Mouse (Mus musculus) spleen, adult 2 months (tissue): Measurements from ENCODE around the gene Vipr2. TPM values are rescaled to one million over a fixed set of nuclear protein-coding genes. Genes with fewer than 3 reads are reported as not detected.

Source experiments
- DNase-seq, 2 experiments: peaks; one replicate each; pipeline versions ENCODE4 v3.0.0 to v3.0.0-alpha.2; 2012 to 2021; ENCODE audit warnings: low spot score in 2 of 2, low read depth in 1 of 2
- H3K27ac ChIP-seq: fragments of 200-500 bp; 2 replicates; pipeline ENCODE4 v1.5.1; 2012; ENCODE audit warnings: low read length, inconsistent platforms; ENCODE audit not compliant: insufficient read depth
- H3K27me3 ChIP-seq: fragments of 200-500 bp; 2 replicates; pipeline ENCODE4 v1.6.1; 2012; ENCODE audit warnings: mild to moderate bottlenecking, moderate library complexity, low read length, inconsistent platforms; ENCODE audit not compliant: control insufficient read depth, insufficient read depth
- H3K36me3 ChIP-seq: fragments of 200-500 bp; 2 replicates; pipeline ENCODE4 v1.6.1; 2012; ENCODE audit warnings: mild to moderate bottlenecking, low read length, inconsistent platforms; ENCODE audit not compliant: control insufficient read depth, insufficient read depth
- H3K4me1 ChIP-seq: fragments of 200-500 bp; 2 replicates; pipeline ENCODE4 v1.6.1; 2011; ENCODE audit warnings: inconsistent platforms; ENCODE audit not compliant: control insufficient read depth, insufficient read depth, insufficient read length
- H3K4me3 ChIP-seq: fragments of 200-500 bp; 2 replicates; pipeline ENCODE4 v1.5.1; 2011; ENCODE audit warnings: mild to moderate bottlenecking, inconsistent platforms; ENCODE audit not compliant: insufficient read depth, insufficient read length; ENCODE audit errors: extremely low read depth
- CTCF ChIP-seq: fragments of 200-500 bp; IDR thresholded peaks from 2 replicates; pipeline ENCODE4 v1.5.1; 2011; ENCODE audit warnings: mild to moderate bottlenecking, inconsistent platforms; ENCODE audit not compliant: insufficient read depth, insufficient read length, insufficient replicate concordance; ENCODE audit errors: extremely low read depth
- POLR2A ChIP-seq: fragments of 200-500 bp; IDR thresholded peaks from 2 replicates; pipeline ENCODE4 v1.6.1; 2011; ENCODE audit warnings: low read depth, low read length, inconsistent platforms
- WGBS: fragments of 180-500 bp; shearing (Covaris S2); methylation state at CpG from one replicate; pipeline ENCODE4 v1.1.7; 2018; 5-methylcytosine and 5-hydroxymethylcytosine counted together
- polyA plus RNA-seq: library from polyadenylated mRNA; depleted of rRNA; stranded (reverse); fragments of >200 nt; gene quantifications from 2 replicates; pipeline ENCODE4 v1.2.3, GENCODE M21; 2012

Gene Vipr2
- polyA plus RNA-seq, 1 experiment: 0.22 TPM

DNA sequence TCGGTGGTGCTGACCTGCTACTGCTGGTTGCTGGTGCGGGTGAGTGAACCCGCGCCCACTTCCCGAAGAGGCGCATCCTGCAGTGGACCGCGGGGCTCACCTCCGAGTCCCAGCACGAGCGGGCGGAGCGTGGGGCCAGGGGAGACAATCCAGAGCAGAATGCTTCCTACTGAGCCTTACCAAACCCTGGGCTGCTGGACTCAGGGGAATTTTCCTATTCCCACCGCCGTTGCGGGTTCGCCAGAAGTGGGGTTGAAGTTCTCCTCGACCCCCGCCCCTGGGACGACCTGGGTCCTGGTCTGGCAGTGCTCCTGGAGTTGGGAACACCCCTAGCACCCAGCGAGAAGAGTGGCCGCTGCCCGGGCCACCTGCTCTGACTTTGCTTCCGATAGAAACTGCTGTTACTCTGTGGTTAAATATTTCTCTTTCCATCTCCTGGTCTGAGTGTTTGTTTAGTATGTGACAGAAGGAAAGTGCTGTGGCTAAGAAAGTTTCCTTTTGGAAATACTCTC lies 385 bp downstream of the Vipr2 start:
- H3K4me3 ChIP-seq: peak overlapping the region; percentile 51; the same call in 1 of the 2 replicates
- DNase-seq: no peak
- no peak overlapping the region for H3K27ac ChIP-seq
- no peaks in the 10 kb centered on the region for H3K36me3 ChIP-seq
- H3K4me1 ChIP-seq: peaks cover 9% of the 10 kb centered on the region
- H3K27me3 ChIP-seq: peaks cover 14% of the 10 kb centered on the region
- TF ChIP-seq POLR2A (no peak), CTCF (no peak)
- 2% methylated on average over 24 of the region's 24 CpGs for WGBS

DNA sequence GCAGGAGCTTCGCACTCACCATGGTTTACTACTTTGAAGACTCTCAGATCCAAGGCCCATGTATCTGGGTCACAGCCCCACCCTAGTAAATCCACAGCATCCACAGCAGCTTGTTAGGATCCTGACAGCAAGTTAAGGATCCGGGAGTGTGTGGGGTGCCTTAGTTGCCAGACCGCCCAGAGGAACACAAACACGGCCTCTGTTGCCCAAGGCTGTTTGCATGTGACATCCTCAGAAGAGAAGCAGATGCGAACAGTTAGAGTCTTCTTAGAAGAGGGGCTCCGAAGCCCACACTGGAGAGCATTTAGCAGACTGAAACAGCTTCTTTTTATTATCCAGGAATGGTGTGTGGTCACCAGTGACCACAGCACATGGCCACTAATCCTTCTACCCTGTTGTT lies 5.6 kb downstream of the Vipr2 start:
- no peaks in the 10 kb centered on the region for H3K36me3 ChIP-seq
- H3K27me3 ChIP-seq: no peaks in the 10 kb centered on the region
- 88% methylated on average over 6 of the region's 6 CpGs for WGBS
- no peak overlapping the region for H3K27ac ChIP-seq
- no peaks in the 10 kb centered on the region for H3K4me1 ChIP-seq
- no peak overlapping the region for H3K4me3 ChIP-seq
- TF ChIP-seq POLR2A (no peak), CTCF (no peak)
- no peak for DNase-seq

DNA sequence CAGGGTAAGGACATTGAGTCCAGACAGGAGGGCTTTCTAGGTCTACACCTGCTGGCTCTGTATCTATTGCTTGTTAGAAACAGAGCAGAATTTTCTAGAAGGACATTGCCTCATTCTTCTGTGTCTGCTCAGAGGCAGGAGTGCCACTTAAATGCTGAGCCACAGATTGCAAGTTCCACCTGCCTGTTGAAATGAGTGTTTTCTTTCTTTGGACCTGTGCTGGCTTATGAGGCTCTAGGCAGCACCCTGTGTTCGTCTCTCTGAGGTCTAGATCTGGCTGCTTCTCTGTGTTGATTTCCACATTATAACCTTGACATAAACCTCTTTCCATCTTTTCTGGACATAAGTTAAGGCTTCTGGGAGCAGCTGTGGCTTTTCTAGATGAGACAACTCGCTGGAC lies 6.8 kb downstream of the Vipr2 start:
- Histone ChIP-seq H3K4me3 (no peak overlapping the region), H3K36me3 (no peaks in the 10 kb centered on the region), H3K4me1 (no peaks in the 10 kb centered on the region), H3K27ac (no peak overlapping the region), H3K27me3 (no peaks in the 10 kb centered on the region)
- TF ChIP-seq CTCF (no peak), POLR2A (no peak)
- DNase-seq: no peak
- 85% methylated on average over 2 of the region's 2 CpGs for WGBS

DNA sequence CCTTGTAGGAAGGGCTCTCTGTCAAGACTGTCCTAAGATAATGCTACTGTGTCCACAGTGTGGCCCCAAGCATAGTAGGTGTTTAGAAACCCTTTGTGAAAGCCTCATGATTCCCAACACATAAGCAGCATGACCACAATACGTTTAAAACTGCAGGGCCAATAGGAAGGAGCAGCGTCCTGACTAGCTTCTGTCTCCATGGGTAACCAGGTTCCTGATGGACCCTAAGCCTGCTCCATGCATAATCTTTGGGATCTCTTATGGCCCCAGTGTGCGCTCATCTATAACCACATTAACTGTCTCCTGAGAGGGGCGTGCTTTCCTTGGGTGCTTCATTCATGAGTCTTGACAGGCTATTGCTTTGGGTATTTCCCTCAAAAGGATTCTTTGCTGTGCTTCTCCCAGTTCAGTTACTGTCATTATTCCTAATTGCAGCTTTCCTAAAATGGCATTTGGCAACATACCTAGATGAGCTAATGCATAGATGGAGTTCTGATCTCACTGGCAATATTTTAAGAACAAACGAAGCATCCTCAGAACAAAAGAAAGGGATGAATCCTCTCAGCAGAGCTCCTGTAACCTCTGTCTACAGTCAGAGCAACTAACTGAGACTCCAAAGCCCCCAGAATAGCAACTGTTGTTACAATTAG lies 9.6 kb downstream of the Vipr2 start:
- no peaks in the 10 kb centered on the region for H3K27me3 ChIP-seq
- no peaks in the 10 kb centered on the region for H3K36me3 ChIP-seq
- no peak for TF ChIP-seq POLR2A
- TF ChIP-seq CTCF: no peak
- H3K4me1 ChIP-seq: no peaks in the 10 kb centered on the region
- no peak overlapping the region for H3K4me3 ChIP-seq
- no peak overlapping the region for H3K27ac ChIP-seq
- 88% methylated on average over 5 of the region's 5 CpGs for WGBS
- DNase-seq: no peak

DNA sequence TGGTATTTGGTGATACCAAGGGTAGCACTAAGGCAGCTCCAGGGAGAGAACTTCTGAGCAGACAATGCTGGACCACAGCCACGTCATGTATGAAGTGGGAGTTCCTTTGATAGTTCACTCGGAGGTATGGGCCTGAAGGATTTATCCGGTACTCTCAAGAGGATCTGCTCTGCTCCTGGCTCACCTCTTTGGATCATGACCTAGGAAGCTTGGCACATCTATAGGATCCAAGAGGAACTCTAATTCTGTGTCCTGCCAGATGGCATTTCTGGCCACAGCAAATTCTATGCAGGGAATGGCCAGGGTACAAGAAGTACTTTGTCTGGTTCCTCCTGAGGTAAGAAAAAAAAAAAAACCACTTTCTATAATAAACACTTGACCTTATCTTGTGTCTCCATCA lies 12.3 kb downstream of the Vipr2 start:
- no peaks in the 10 kb centered on the region for H3K27me3 ChIP-seq
- no peak overlapping the region for H3K4me3 ChIP-seq
- H3K27ac ChIP-seq: no peak overlapping the region
- no peak for DNase-seq
- no peaks in the 10 kb centered on the region for H3K4me1 ChIP-seq
- no peak for TF ChIP-seq POLR2A
- TF ChIP-seq CTCF: no peak
- H3K36me3 ChIP-seq: no peaks in the 10 kb centered on the region
- 89% methylated on average over 3 of the region's 3 CpGs for WGBS

DNA sequence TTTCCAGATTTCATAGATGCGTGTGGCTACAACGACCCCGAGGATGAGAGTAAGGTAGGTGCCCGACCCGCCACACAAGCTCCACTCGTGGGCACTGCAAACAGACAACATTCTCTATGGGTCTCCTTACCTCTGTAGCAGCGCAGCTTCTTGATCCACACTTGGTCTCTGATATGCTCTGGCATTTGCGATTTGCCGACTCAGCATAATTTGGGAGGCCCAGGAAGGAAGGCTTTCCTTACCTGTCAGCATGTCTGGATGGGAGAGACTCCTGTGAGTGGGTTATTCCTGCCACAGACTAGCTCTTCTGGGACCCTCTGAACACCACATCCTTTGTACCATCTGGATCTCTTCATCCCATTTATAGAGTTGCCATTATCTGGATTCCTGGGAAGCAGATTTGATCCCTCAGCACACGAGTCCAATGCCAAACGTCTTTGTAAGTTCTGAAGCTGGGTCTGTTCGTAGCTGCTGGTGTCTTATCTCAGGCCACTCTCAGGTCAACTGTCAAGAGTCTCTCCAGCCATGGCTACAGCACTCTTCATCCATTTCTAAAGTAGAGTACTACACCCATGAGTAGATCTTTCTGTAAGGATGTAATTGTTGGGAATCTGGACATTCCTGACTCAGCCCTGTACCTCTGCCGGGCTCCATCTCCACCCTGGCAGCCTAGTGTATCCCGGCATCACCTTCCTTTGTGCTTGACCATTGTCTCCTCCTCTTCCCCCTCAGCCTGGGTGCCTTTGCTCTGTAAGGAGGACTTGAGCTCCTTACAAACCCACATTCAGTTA lies 17.4 kb downstream of the Vipr2 start:
- 92% methylated on average over 14 of the region's 14 CpGs for WGBS
- no peak overlapping the region for H3K4me3 ChIP-seq
- TF ChIP-seq POLR2A (no peak), CTCF (no peak)

More for the DNA sequence above, 17.4 kb downstream of the Vipr2 start:
- Histone ChIP-seq H3K4me1 (no peaks in the 10 kb centered on the region), H3K27ac (no peak overlapping the region), H3K36me3 (no peaks in the 10 kb centered on the region), H3K27me3 (no peaks in the 10 kb centered on the region)
- DNase-seq: no peak
